Mouse (Mus musculus) megakaryocyte, embryonic 14.5 days (primary cell): Measurements from ENCODE around the gene Gstt1.

Experiments
- FLI1 ChIP-seq: IDR thresholded peaks from 2 replicates; pipeline ENCODE4 v1.6.1; 2012; ENCODE audit warnings: low read length, inconsistent platforms, mixed read lengths
- GATA1 ChIP-seq: IDR thresholded peaks from 3 replicates; pipeline ENCODE4 v1.6.1; 2012; ENCODE audit warnings: mixed read lengths, low read length, inconsistent platforms, borderline replicate concordance

GRCm38 (mm10) chr10:75819882-75820281 is 21.5 kb upstream of the Gstt1 start:
- TF ChIP-seq GATA1 (no peak), FLI1 (no peak)
